Mouse (Mus musculus) kidney, postnatal 0 days (tissue): Measurements from ENCODE around the gene Ropn1l. TPM values are rescaled to one million over a fixed set of nuclear protein-coding genes. Genes with fewer than 3 reads are reported as not detected.

Experiments used
- ATAC-seq: fragments of 200-750 bp; cut with Nextera tagmentation; replicated peaks from 2 replicates; pipeline ENCODE4 v1.8.0; 2017; ENCODE audit warnings: low read depth, moderate number of reproducible peaks, moderate TSS enrichment, moderate library complexity; ENCODE audit not compliant: low FRiP score
- DNase-seq: peaks from one replicate; pipeline ENCODE4 v3.0.0-alpha.2; 2016; ENCODE audit warnings: low spot score
- H3K27ac ChIP-seq: fragments of 300-500 bp; sonication (generic); 2 replicates; pipeline ENCODE4 v1.5.1; 2014; ENCODE audit warnings: mild to moderate bottlenecking
- H3K27me3 ChIP-seq: fragments of 300-500 bp; sonication (generic); 2 replicates; pipeline ENCODE4 v1.6.1; 2014; ENCODE audit warnings: low read length, mixed read lengths; ENCODE audit not compliant: insufficient read depth
- H3K36me3 ChIP-seq: fragments of 300-500 bp; sonication (generic); 2 replicates; pipeline ENCODE4 v1.6.1; 2014; ENCODE audit warnings: low read length, mixed read lengths; ENCODE audit not compliant: insufficient read depth
- H3K4me1 ChIP-seq: fragments of 300-500 bp; sonication (generic); replicated peaks from 2 replicates; pipeline ENCODE4 v1.6.1; 2014; ENCODE audit warnings: antibody characterized with exemption, low read length, mixed read lengths; ENCODE audit not compliant: insufficient read depth
- H3K4me2 ChIP-seq: fragments of 300-500 bp; sonication (generic); 2 replicates; pipeline ENCODE4 v1.6.1; 2014; ENCODE audit warnings: mild to moderate bottlenecking, low read length, moderate library complexity, mixed read lengths
- H3K4me3 ChIP-seq: fragments of 300-500 bp; sonication (generic); replicated peaks from 2 replicates; pipeline ENCODE4 v1.5.1; 2014; ENCODE audit warnings: low read depth, low read length
- H3K9ac ChIP-seq: fragments of 300-500 bp; sonication (generic); 2 replicates; pipeline ENCODE4 v1.6.1; 2014; ENCODE audit warnings: low read depth, low read length
- H3K9me3 ChIP-seq: fragments of 300-500 bp; sonication (generic); replicated peaks from 2 replicates; pipeline ENCODE4 v1.6.1; 2016; ENCODE audit warnings: low read length, inconsistent platforms, mixed read lengths
- CTCF ChIP-seq: IDR thresholded peaks from 2 replicates; pipeline ENCODE4 v1.5.1; 2016; ENCODE audit warnings: antibody characterized with exemption, low read depth, mild to moderate bottlenecking, moderate library complexity
- WGBS: fragments of 180-500 bp; shearing (Covaris S2); extraction: QIAGEN DNeasy Blood & Tissue Kit; methylation state at CpG from one replicate; pipeline ENCODE4 v1.1.7; 2014; 5-methylcytosine and 5-hydroxymethylcytosine counted together
- polyA plus RNA-seq: library from polyadenylated mRNA; unstranded; fragments of >200 nt; fragmentation: Nextera tagmentation; extraction: Ambion mirVana; gene quantifications from 2 replicates; pipeline ENCODE4 v1.2.1, GENCODE M21; 2015

Ropn1l gene
- polyA plus RNA-seq, 1 experiment from 2014 or later = 5.8 TPM

GRCm38 (mm10) chr15:31436811-31437210, 16.7 kb downstream of the Ropn1l start:
- no peak overlapping the region for H3K27ac ChIP-seq

GRCm38 (mm10) chr15:31436083-31436482, 17.5 kb downstream of the Ropn1l start:
- Histone ChIP-seq H3K9ac (no peak overlapping the region), H3K27me3 (no peaks in the 10 kb centered on the region), H3K4me2 (no peak overlapping the region), H3K9me3 (no peaks in the 10 kb centered on the region), H3K27ac (no peak overlapping the region), H3K4me3 (no peak overlapping the region), H3K36me3 (no peaks in the 10 kb centered on the region), H3K4me1 (no peaks in the 10 kb centered on the region)
- no peak for DNase-seq
- no peak for TF ChIP-seq CTCF
- 55% methylated on average over 1 of the region's 1 CpGs for WGBS
- no peak for ATAC-seq

More at GRCm38 (mm10) chr15:31436811-31437210, 16.7 kb downstream of the Ropn1l start:
- H3K9me3 ChIP-seq = no peaks in the 10 kb centered on the region
- TF ChIP-seq CTCF = no peak
- ATAC-seq (no peak), DNase-seq (no peak)
- 63% methylated on average over 2 of the region's 2 CpGs for WGBS
- no peaks in the 10 kb centered on the region for H3K27me3 ChIP-seq
- H3K4me3 ChIP-seq = no peak overlapping the region
- no peaks in the 10 kb centered on the region for H3K4me1 ChIP-seq
- H3K36me3 ChIP-seq = no peaks in the 10 kb centered on the region
- no peak overlapping the region for H3K9ac ChIP-seq
- H3K4me2 ChIP-seq = no peak overlapping the region

GRCm38 (mm10) chr15:31433768-31434167, 19.8 kb downstream of the Ropn1l start:
- DNase-seq (no peak), ATAC-seq (no peak)
- Histone ChIP-seq H3K9me3 (no peaks in the 10 kb centered on the region), H3K4me1 (no peaks in the 10 kb centered on the region), H3K27ac (no peak overlapping the region), H3K27me3 (no peaks in the 10 kb centered on the region), H3K36me3 (no peaks in the 10 kb centered on the region), H3K9ac (no peak overlapping the region), H3K4me3 (no peak overlapping the region), H3K4me2 (no peak overlapping the region)
- TF ChIP-seq CTCF = no peak
- WGBS = 70% methylated on average over 7 of the region's 7 CpGs

DNA sequence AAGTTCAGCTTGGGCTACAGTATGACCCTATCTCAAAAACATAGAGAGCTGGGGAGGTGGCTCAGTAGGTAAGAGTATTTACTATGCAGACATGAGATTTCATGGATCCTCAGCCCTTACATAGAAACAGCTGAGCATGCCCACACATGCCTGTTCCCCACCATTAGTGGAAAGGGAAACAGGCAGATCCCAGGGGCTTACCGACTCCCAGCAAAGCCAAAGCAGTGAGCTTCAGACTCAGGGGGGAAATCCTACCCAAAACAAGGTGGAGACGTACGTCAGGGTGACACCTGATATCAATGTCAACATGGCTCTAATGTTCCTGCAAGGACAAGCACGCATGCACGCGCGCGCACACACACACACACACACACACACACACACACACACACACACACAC, 21.7 kb downstream of the Ropn1l start:
- H3K27me3 ChIP-seq = no peaks in the 10 kb centered on the region
- ATAC-seq (no peak), DNase-seq (no peak)
- TF ChIP-seq CTCF = no peak
- H3K27ac ChIP-seq = no peak overlapping the region
- no peak overlapping the region for H3K9ac ChIP-seq
- H3K4me2 ChIP-seq = no peak overlapping the region
- no peaks in the 10 kb centered on the region for H3K36me3 ChIP-seq
- no peak overlapping the region for H3K4me3 ChIP-seq
- 76% methylated on average over 8 of the region's 8 CpGs for WGBS
- H3K9me3 ChIP-seq = no peaks in the 10 kb centered on the region
- no peaks in the 10 kb centered on the region for H3K4me1 ChIP-seq

DNA sequence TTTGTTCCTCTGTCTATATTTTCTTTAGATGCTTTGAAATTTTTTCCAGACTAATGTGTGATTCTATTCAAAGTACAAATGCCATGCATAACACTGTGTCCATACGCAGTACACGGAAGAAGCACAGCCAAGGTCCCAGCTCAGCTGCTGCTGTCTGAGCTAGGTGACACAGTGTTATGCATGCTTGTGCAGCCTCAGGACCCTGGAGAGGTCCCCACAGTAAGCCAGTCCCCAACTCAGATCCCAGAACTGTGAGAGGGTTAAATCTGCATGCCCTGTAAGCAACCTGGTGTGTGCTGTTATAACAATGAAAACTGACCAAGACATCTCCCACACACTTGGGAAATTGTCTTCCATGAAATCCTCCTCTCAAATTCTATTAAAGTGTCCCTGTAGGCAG, 23.5 kb downstream of the Ropn1l start:
- no peak for TF ChIP-seq CTCF
- Histone ChIP-seq H3K9me3 (no peaks in the 10 kb centered on the region), H3K27ac (no peak overlapping the region), H3K9ac (no peak overlapping the region), H3K4me1 (no peaks in the 10 kb centered on the region), H3K4me2 (no peak overlapping the region), H3K27me3 (no peaks in the 10 kb centered on the region), H3K36me3 (no peaks in the 10 kb centered on the region), H3K4me3 (no peak overlapping the region)
- DNase-seq (peak; percentile 58), ATAC-seq (no peak)
- 72% methylated on average over 2 of the region's 2 CpGs for WGBS

DNA sequence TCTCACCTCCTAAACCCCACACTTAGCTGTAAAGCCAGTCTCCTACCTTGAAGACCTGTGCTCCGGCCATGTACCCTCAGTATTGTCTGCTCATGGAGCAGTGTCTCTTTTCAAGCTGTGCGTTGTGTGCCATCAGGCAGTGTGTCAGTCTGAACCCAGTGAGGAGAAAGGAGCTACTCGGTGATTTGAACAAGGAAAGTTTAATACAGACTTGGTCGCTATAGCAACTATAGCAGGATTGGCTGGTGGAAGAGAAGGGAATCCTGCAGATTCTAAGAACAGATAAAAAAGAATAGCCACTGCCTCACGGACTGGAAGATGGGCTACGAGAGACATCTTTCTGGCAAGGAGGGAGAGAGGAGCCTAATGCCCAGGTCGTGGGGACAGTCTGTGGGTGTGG, 24.1 kb downstream of the Ropn1l start:
- no peak for TF ChIP-seq CTCF
- Histone ChIP-seq H3K4me2 (no peak overlapping the region), H3K27me3 (no peaks in the 10 kb centered on the region), H3K4me3 (no peak overlapping the region), H3K9ac (no peak overlapping the region), H3K27ac (no peak overlapping the region), H3K9me3 (no peaks in the 10 kb centered on the region), H3K4me1 (no peaks in the 10 kb centered on the region), H3K36me3 (no peaks in the 10 kb centered on the region)
- WGBS = 74% methylated on average over 7 of the region's 7 CpGs
- DNase-seq (no peak), ATAC-seq (no peak)

DNA sequence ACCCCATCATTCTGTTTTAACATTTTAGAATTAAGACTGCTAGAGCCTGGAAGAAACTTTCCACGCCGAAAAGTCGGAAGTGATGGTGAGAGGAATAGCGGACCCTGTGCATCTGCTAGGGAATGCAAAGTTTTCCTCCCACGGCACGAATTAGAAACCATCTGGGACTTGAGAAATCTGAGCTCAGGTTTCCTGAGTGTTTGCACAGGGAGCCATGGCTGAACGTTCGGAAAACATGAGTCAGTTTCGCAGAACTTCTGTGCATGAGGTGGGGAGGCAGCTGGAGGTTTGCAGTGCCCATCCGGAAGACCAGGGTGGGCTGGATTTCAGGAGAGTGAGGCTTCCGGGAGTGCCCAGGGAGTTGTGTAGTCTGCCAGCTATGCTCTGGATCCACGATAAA, 25.0 kb downstream of the Ropn1l start:
- ATAC-seq = no peak
- H3K4me2 ChIP-seq = no peak overlapping the region
- H3K36me3 ChIP-seq = no peaks in the 10 kb centered on the region
- H3K27me3 ChIP-seq = no peaks in the 10 kb centered on the region
- no peak overlapping the region for H3K9ac ChIP-seq
- 34% methylated on average over 12 of the region's 12 CpGs for WGBS
- H3K4me3 ChIP-seq = no peak overlapping the region
- no peaks in the 10 kb centered on the region for H3K4me1 ChIP-seq
- H3K27ac ChIP-seq = no peak overlapping the region
- no peak for DNase-seq
- no peak for TF ChIP-seq CTCF
- H3K9me3 ChIP-seq = no peaks in the 10 kb centered on the region
